Mouse (Mus musculus) spleen, adult 2 months (tissue): Measurements from ENCODE around the gene Hdac7.

ENCODE experiments used
- CTCF ChIP-seq: fragments of 200-500 bp; IDR thresholded peaks from 2 replicates; pipeline ENCODE4 v1.5.1; 2011; ENCODE audit warnings: mild to moderate bottlenecking, inconsistent platforms; ENCODE audit not compliant: insufficient read depth, insufficient read length, insufficient replicate concordance; ENCODE audit errors: extremely low read depth
- POLR2A ChIP-seq: fragments of 200-500 bp; IDR thresholded peaks from 2 replicates; pipeline ENCODE4 v1.6.1; 2011; ENCODE audit warnings: low read depth, low read length, inconsistent platforms

DNA sequence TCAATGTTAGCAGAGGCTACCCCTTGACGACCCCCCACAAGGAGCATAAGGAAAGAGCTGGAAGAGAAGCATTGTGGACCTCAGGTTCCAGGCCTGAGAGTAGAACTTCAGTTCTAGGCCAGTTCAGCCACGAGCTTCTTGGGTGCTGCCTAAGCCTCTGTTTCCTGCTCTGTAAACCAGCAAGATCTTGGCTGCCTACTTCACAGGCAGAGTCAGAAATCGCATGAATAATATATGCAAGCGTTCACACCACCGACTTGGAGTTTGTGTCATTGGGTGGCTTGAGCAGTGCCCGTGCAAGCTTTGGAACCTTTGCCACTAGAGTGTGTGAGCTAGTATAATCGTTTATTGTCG lies 7.4 kb downstream of the Hdac7 start:
- no peak for TF ChIP-seq CTCF
- no peak for TF ChIP-seq POLR2A
